Mouse (Mus musculus): ENCODE results near the gene Bscl2. TPM values are rescaled to one million over a fixed set of nuclear protein-coding genes. Genes with fewer than 3 reads are reported as not detected.
A peak's percentile ranks its signal among the peaks of the same experiment; 100 is the strongest.
"Not testable (repeated sequence)": the region's sequence is repeated elsewhere in the genome, so short reads cannot be mapped to it uniquely, and the experiment has no call there.

Gene Bscl2
- polyA plus RNA-seq, 1 experiment from 2014 or later: 104 TPM

- not testable (repeated sequence) for ATAC-seq (ENCODE audit: low FRiP score, low read depth); H3K9me3 ChIP-seq; H3K27me3 ChIP-seq; H3K9ac ChIP-seq
- Histone ChIP-seq H3K36me3 (peaks cover 39% of the 10 kb centered on the region), H3K27ac (replicated peaks) (peak overlapping the region; percentile 97; the same call in 1 of the 2 replicates), H3K4me2 (peak overlapping the region; percentile 78; the same call in 1 of the 2 replicates), H3K4me1 (replicated peaks) (peaks cover 30% of the 10 kb centered on the region), H3K4me3 (peak overlapping the region; percentile 79; the same call in 1 of the 2 replicates)
- WGBS: 97% methylated on average over 10 of the region's 10 CpGs
Measured at GRCm38 (mm10) chr19:8836327-8836726, 940 bp upstream of the Bscl2 start.

GRCm38 (mm10) chr19:8838041-8838730 lies 919 bp downstream of the Bscl2 start:
- Histone ChIP-seq H3K4me1 (replicated peaks) (peaks cover 38% of the 10 kb centered on the region), H3K4me2 (peak overlapping the region; percentile 78), H3K9ac (peak overlapping the region; percentile 92), H3K4me3 (peak overlapping the region; percentile 79), H3K9me3 (no peaks in the 10 kb centered on the region), H3K27me3 (no peaks in the 10 kb centered on the region), H3K36me3 (peaks cover 32% of the 10 kb centered on the region), H3K27ac (replicated peaks) (peak overlapping the region; percentile 97)
- 10% methylated on average over 15 of the region's 15 CpGs for WGBS
- no peak for ATAC-seq (ENCODE audit: low FRiP score, low read depth)

GRCm38 (mm10) chr19:8839103-8839907 lies 2.0 kb downstream of the Bscl2 start, which contains the start of gene Gng3:
TSS of gene Gng3 (minus strand) at chr19:8839194.
- H3K27ac ChIP-seq (replicated peaks): peak within 1 kb of the TSS; percentile 97
- H3K4me1 ChIP-seq (replicated peaks): peaks cover 38% of the 10 kb centered on the region
- H3K4me3 ChIP-seq: peak within 1 kb of the TSS; percentile 79
- H3K9me3 ChIP-seq: no peaks in the 10 kb centered on the region
- peaks cover 22% of the 10 kb centered on the region for H3K36me3 ChIP-seq
- peak; percentile 93 for ATAC-seq (ENCODE audit: low FRiP score, low read depth)
- 27% methylated on average over 11 of the region's 11 CpGs for WGBS
- H3K27me3 ChIP-seq: no peaks in the 10 kb centered on the region
- H3K4me2 ChIP-seq: peak within 1 kb of the TSS; percentile 78
- H3K9ac ChIP-seq: peak within 1 kb of the TSS; percentile 92

- Histone ChIP-seq H3K4me2 (peak overlapping the region; percentile 78), H3K4me1 (replicated peaks) (peaks cover 38% of the 10 kb centered on the region), H3K27me3 (no peaks in the 10 kb centered on the region), H3K27ac (replicated peaks) (peak overlapping the region; percentile 97), H3K36me3 (peaks cover 19% of the 10 kb centered on the region), H3K4me3 (peak overlapping the region; percentile 79), H3K9me3 (no peaks in the 10 kb centered on the region), H3K9ac (peak overlapping the region; percentile 92)
- WGBS: 11% methylated on average over 29 of the region's 29 CpGs
- ATAC-seq (ENCODE audit: low FRiP score, low read depth): peak; percentile 7; the same call in 1 of the 2 replicates
Measured at GRCm38 (mm10) chr19:8839908-8840791, 2.9 kb downstream of the Bscl2 start.

- H3K4me1 ChIP-seq (replicated peaks): peaks cover 38% of the 10 kb centered on the region
- no peaks in the 10 kb centered on the region for H3K27me3 ChIP-seq
- peak overlapping the region; percentile 78 for H3K4me2 ChIP-seq
- peak overlapping the region; percentile 92 for H3K9ac ChIP-seq
- H3K27ac ChIP-seq (replicated peaks): peak overlapping the region; percentile 97
- peak overlapping the region; percentile 79 for H3K4me3 ChIP-seq
- no peak for ATAC-seq (ENCODE audit: low FRiP score, low read depth)
- H3K36me3 ChIP-seq: peaks cover 20% of the 10 kb centered on the region
- WGBS: 80% methylated on average over 7 of the region's 7 CpGs
- no peaks in the 10 kb centered on the region for H3K9me3 ChIP-seq
Measured at GRCm38 (mm10) chr19:8841012-8841411, 3.7 kb downstream of the Bscl2 start.

GRCm38 (mm10) chr19:8842961-8843360 lies 5.7 kb downstream of the Bscl2 start:
- 91% methylated on average over 6 of the region's 6 CpGs for WGBS
- ATAC-seq (ENCODE audit: low FRiP score, low read depth): no peak
- no peak overlapping the region for H3K4me2 ChIP-seq

GRCm38 (mm10) chr19:8844371-8845129 lies 7.3 kb downstream of the Bscl2 start:
- Histone ChIP-seq H3K36me3 (peaks cover 45% of the 10 kb centered on the region), H3K27ac (replicated peaks) (no peak overlapping the region), H3K9me3 (no peaks in the 10 kb centered on the region), H3K9ac (no peak overlapping the region), H3K4me3 (no peak overlapping the region), H3K4me1 (replicated peaks) (peaks cover 23% of the 10 kb centered on the region), H3K4me2 (no peak overlapping the region), H3K27me3 (no peaks in the 10 kb centered on the region)
- ATAC-seq (ENCODE audit: low FRiP score, low read depth): no peak
- WGBS: 56% methylated on average over 5 of the region's 5 CpGs

More at GRCm38 (mm10) chr19:8842961-8843360, 5.7 kb downstream of the Bscl2 start:
- Histone ChIP-seq H3K4me3 (no peak overlapping the region), H3K27ac (replicated peaks) (no peak overlapping the region), H3K4me1 (replicated peaks) (peaks cover 28% of the 10 kb centered on the region), H3K9ac (no peak overlapping the region), H3K9me3 (no peaks in the 10 kb centered on the region), H3K27me3 (no peaks in the 10 kb centered on the region), H3K36me3 (peaks cover 38% of the 10 kb centered on the region)

GRCm38 (mm10) chr19:8848356-8848755 lies 11.1 kb downstream of the Bscl2 start:
- WGBS: 91% methylated on average over 5 of the region's 5 CpGs

GRCm38 (mm10) chr19:8850402-8850901 lies 13.2 kb downstream of the Bscl2 start, which contains the start of gene Lrrn4cl:
TSS of gene Lrrn4cl (plus strand) at chr19:8850768.
- ATAC-seq (ENCODE audit: low FRiP score, low read depth): 0 out of 2 replicates have a peak, but pooled peaks have one; percentile 55
- H3K9me3 ChIP-seq: no peaks in the 10 kb centered on the region
- WGBS: 43% methylated on average over 7 of the region's 7 CpGs
- H3K27ac ChIP-seq (replicated peaks): no peak within 1 kb of the TSS
- no peak within 1 kb of the TSS for H3K4me2 ChIP-seq
- H3K4me1 ChIP-seq (replicated peaks): no peaks in the 10 kb centered on the region
- H3K9ac ChIP-seq: no peak within 1 kb of the TSS
- H3K36me3 ChIP-seq: peaks cover 29% of the 10 kb centered on the region
- H3K27me3 ChIP-seq: no peaks in the 10 kb centered on the region
- H3K4me3 ChIP-seq: no peak within 1 kb of the TSS

More at GRCm38 (mm10) chr19:8848356-8848755, 11.1 kb downstream of the Bscl2 start:
- no peak overlapping the region for H3K9ac ChIP-seq
- H3K9me3 ChIP-seq: no peaks in the 10 kb centered on the region
- H3K4me3 ChIP-seq: no peak overlapping the region
- H3K4me2 ChIP-seq: no peak overlapping the region
- peaks cover 32% of the 10 kb centered on the region for H3K36me3 ChIP-seq
- no peaks in the 10 kb centered on the region for H3K27me3 ChIP-seq
- no peak overlapping the region for H3K27ac ChIP-seq (replicated peaks)
- no peaks in the 10 kb centered on the region for H3K4me1 ChIP-seq (replicated peaks)
- no peak for ATAC-seq (ENCODE audit: low FRiP score, low read depth)

- H3K27me3 ChIP-seq: no peaks in the 10 kb centered on the region
- no peaks in the 10 kb centered on the region for H3K4me1 ChIP-seq (replicated peaks)
- 67% methylated on average over 7 of the region's 7 CpGs for WGBS
- no peak for ATAC-seq (ENCODE audit: low FRiP score, low read depth)
- no peak overlapping the region for H3K9ac ChIP-seq
- H3K27ac ChIP-seq (replicated peaks): no peak overlapping the region
- no peak overlapping the region for H3K4me2 ChIP-seq
- H3K4me3 ChIP-seq: no peak overlapping the region
- H3K36me3 ChIP-seq: peaks cover 18% of the 10 kb centered on the region
- H3K9me3 ChIP-seq: no peaks in the 10 kb centered on the region
Measured at GRCm38 (mm10) chr19:8851639-8852038, 14.4 kb downstream of the Bscl2 start.
